Mouse (Mus musculus) lung, adult 2 months (tissue): ENCODE measurements around the gene Ptpn18.

Experiments
- CTCF ChIP-seq: fragments of 200-500 bp; IDR thresholded peaks from 2 replicates; pipeline ENCODE4 v1.5.1; 2011; ENCODE audit warnings: mild to moderate bottlenecking, low read length, control low read depth; ENCODE audit not compliant: insufficient read depth
- POLR2A ChIP-seq: fragments of 200-500 bp; IDR thresholded peaks from 2 replicates; pipeline ENCODE4 v1.6.1; 2011; ENCODE audit warnings: low read depth, mild to moderate bottlenecking, control low read depth, low read length, borderline replicate concordance; ENCODE audit errors: extremely low read depth

- TF ChIP-seq CTCF (no peak), POLR2A (peak; percentile 72; the same call in 1 of the 2 replicates)
These were observed 24.9 kb upstream of the Ptpn18 start for GRCm38 (mm10) chr1:34434660-34435160.
